Mouse (Mus musculus) midbrain, postnatal 0 days (tissue): ENCODE measurements around the gene Tceal9. TPM values are rescaled to one million over a fixed set of nuclear protein-coding genes. Genes with fewer than 3 reads are reported as not detected.

Source experiments
- ATAC-seq: fragments of 200-750 bp; cut with Nextera tagmentation; 2 replicates; pipeline ENCODE4 v1.8.0; 2017; ENCODE audit warnings: moderate number of reproducible peaks, mild to moderate bottlenecking, moderate TSS enrichment, moderate library complexity; ENCODE audit not compliant: low FRiP score
- DNase-seq: peaks from one replicate; pipeline ENCODE4 v3.0.0-alpha.2; 2015; ENCODE audit warnings: low spot score
- H3K27ac ChIP-seq: fragments of 300-500 bp; sonication (generic); 2 replicates; pipeline ENCODE4 v1.5.1; 2014; ENCODE audit warnings: low read depth, mild to moderate bottlenecking, low read length, mixed read lengths
- H3K27me3 ChIP-seq: fragments of 300-500 bp; sonication (generic); 2 replicates; pipeline ENCODE4 v1.6.1; 2014; ENCODE audit warnings: low read length, control low read depth, mixed read lengths; ENCODE audit not compliant: insufficient read depth
- H3K36me3 ChIP-seq: fragments of 300-500 bp; sonication (generic); 2 replicates; pipeline ENCODE4 v1.6.1; 2014; ENCODE audit warnings: low read length, control low read depth, mixed read lengths; ENCODE audit not compliant: insufficient read depth
- H3K4me1 ChIP-seq: fragments of 300-500 bp; sonication (generic); 2 replicates; pipeline ENCODE4 v1.6.1; 2014; ENCODE audit warnings: mild to moderate bottlenecking, control low read depth, antibody characterized with exemption, low read length, mixed read lengths; ENCODE audit not compliant: insufficient read depth
- H3K4me2 ChIP-seq: fragments of 300-500 bp; sonication (generic); 2 replicates; pipeline ENCODE4 v1.6.1; 2014; ENCODE audit warnings: low read depth, mild to moderate bottlenecking, low read length, mixed read lengths; ENCODE audit not compliant: poor library complexity, severe bottlenecking
- H3K4me3 ChIP-seq: fragments of 300-500 bp; sonication (generic); 2 replicates; pipeline ENCODE4 v1.5.1; 2014; ENCODE audit warnings: low read depth, mild to moderate bottlenecking, low read length, moderate library complexity
- H3K9ac ChIP-seq: fragments of 300-500 bp; sonication (generic); replicated peaks from 2 replicates; pipeline ENCODE4 v1.6.1; 2014; ENCODE audit warnings: mild to moderate bottlenecking, low read length, moderate library complexity, mixed read lengths; ENCODE audit not compliant: poor library complexity, severe bottlenecking
- H3K9me3 ChIP-seq: fragments of 300-500 bp; sonication (generic); 2 replicates; pipeline ENCODE4 v1.6.1; 2016; ENCODE audit warnings: low read length, control low read depth
- CTCF ChIP-seq: IDR thresholded peaks from 2 replicates; pipeline ENCODE4 v1.5.1; 2016; ENCODE audit warnings: antibody characterized with exemption, mild to moderate bottlenecking
- WGBS: fragments of 180-500 bp; shearing (Covaris S2); extraction: QIAGEN DNeasy Blood & Tissue Kit; methylation state at CpG from one replicate; pipeline ENCODE4 v1.1.7; 2014; 5-methylcytosine and 5-hydroxymethylcytosine counted together
- polyA plus RNA-seq: library from polyadenylated mRNA; unstranded; fragments of >200 nt; fragmentation: Nextera tagmentation; extraction: Ambion mirVana; gene quantifications from 2 replicates; pipeline ENCODE4 v1.2.1, GENCODE M21; 2015
- total RNA-seq: library from RNA; depleted of rRNA; stranded (reverse); fragments of >200 nt; gene quantifications from 2 replicates; pipeline ENCODE4 v1.2.3, GENCODE M21; 2014; rRNA removed

Gene Tceal9
- total and polyA plus RNA-seq, 2 experiments from 2014 or later: 71.2 to 259 TPM

- no peak for DNase-seq
- ATAC-seq: no peak
- H3K9me3 ChIP-seq: no peaks in the 10 kb centered on the region
Measured at GRCm38 (mm10) chrX:136278401-136278800, 33.5 kb downstream of the Tceal9 start.

GRCm38 (mm10) chrX:136279410-136279809 lies 34.5 kb downstream of the Tceal9 start:
- Histone ChIP-seq H3K9me3 (no peaks in the 10 kb centered on the region), H3K4me3 (no peak overlapping the region), H3K27me3 (no peaks in the 10 kb centered on the region), H3K27ac (no peak overlapping the region), H3K4me1 (no peaks in the 10 kb centered on the region), H3K9ac (no peak overlapping the region), H3K4me2 (no peak overlapping the region), H3K36me3 (no peaks in the 10 kb centered on the region)
- ATAC-seq: no peak
- no peak for DNase-seq
- 80% methylated on average over 5 of the region's 5 CpGs for WGBS
- no peak for TF ChIP-seq CTCF

More at GRCm38 (mm10) chrX:136278401-136278800, 33.5 kb downstream of the Tceal9 start:
- H3K36me3 ChIP-seq: no peaks in the 10 kb centered on the region
- no peak overlapping the region for H3K27ac ChIP-seq
- no peaks in the 10 kb centered on the region for H3K4me1 ChIP-seq
- no peak overlapping the region for H3K9ac ChIP-seq
- no peak overlapping the region for H3K4me3 ChIP-seq
- TF ChIP-seq CTCF: no peak
- no peaks in the 10 kb centered on the region for H3K27me3 ChIP-seq
- H3K4me2 ChIP-seq: no peak overlapping the region

- Histone ChIP-seq H3K9me3 (no peaks in the 10 kb centered on the region), H3K4me3 (no peak overlapping the region), H3K36me3 (no peaks in the 10 kb centered on the region), H3K4me2 (peak overlapping the region; percentile 26; the same call in 1 of the 2 replicates), H3K4me1 (no peaks in the 10 kb centered on the region), H3K9ac (no peak overlapping the region), H3K27ac (peak overlapping the region; percentile 73), H3K27me3 (no peaks in the 10 kb centered on the region)
- DNase-seq: peak; percentile 89
- ATAC-seq: peak; percentile 96
- 27% methylated on average over 8 of the region's 8 CpGs for WGBS
- no peak for TF ChIP-seq CTCF
Measured at GRCm38 (mm10) chrX:136290817-136291281, 46.0 kb downstream of the Tceal9 start.

Other genes with a start within 250 kb of the Tceal9 start
- gene Arxes1, start 211.7 kb upstream of the Tceal9 start, total RNA-seq: 73.3 and 85.3 TPM in 2 replicates
- 228 and 243 TPM in 2 replicates for gene Arxes1, start 211.7 kb upstream of the Tceal9 start, polyA plus RNA-seq
- gene Bex2, start 176.8 kb upstream of the Tceal9 start, total RNA-seq: 294 and 349 TPM in 2 replicates
- gene Bex2, start 176.8 kb upstream of the Tceal9 start, polyA plus RNA-seq: 1,179 and 1,237 TPM in 2 replicates
- gene Nxf3, start 159.8 kb upstream of the Tceal9 start, total RNA-seq: 0.14 and 0.71 TPM in 2 replicates
- 0.05 and 0.10 TPM in 2 replicates for gene Nxf3, start 159.8 kb upstream of the Tceal9 start, polyA plus RNA-seq
- gene Bex4, start 106.1 kb upstream of the Tceal9 start, total RNA-seq: 66.6 and 75.0 TPM in 2 replicates
- 189 and 207 TPM in 2 replicates for gene Bex4, start 106.1 kb upstream of the Tceal9 start, polyA plus RNA-seq
- 84.0 and 99.7 TPM in 2 replicates for gene Tceal8, start 72.7 kb upstream of the Tceal9 start, total RNA-seq
- gene Tceal8, start 72.7 kb upstream of the Tceal9 start, polyA plus RNA-seq: 133 and 135 TPM in 2 replicates
- gene Tceal5, start 41.2 kb upstream of the Tceal9 start, total RNA-seq: 7.9 and 14.2 TPM in 2 replicates
- gene Tceal5, start 41.2 kb upstream of the Tceal9 start, polyA plus RNA-seq: 37.1 and 39.2 TPM in 2 replicates
- gene Tceal7, start 30.3 kb upstream of the Tceal9 start, total RNA-seq: 2.6 and 6.2 TPM in 2 replicates
- 5.7 and 5.8 TPM in 2 replicates for gene Tceal7, start 30.3 kb upstream of the Tceal9 start, polyA plus RNA-seq
- 73.9 and 108 TPM in 2 replicates for gene Bex1, start 29.6 kb upstream of the Tceal9 start, total RNA-seq
- 336 and 338 TPM in 2 replicates for gene Bex1, start 29.6 kb upstream of the Tceal9 start, polyA plus RNA-seq
- gene Bex3, start 25.2 kb downstream of the Tceal9 start, total RNA-seq: 305 and 324 TPM in 2 replicates
- gene Bex3, start 25.2 kb downstream of the Tceal9 start, polyA plus RNA-seq: 916 and 923 TPM in 2 replicates